16 mouse cellular contexts compared by ENCODE assay signal in genomic region chr1:151118530-151118929, GRCm38 (mm10).
A peak's percentile ranks its signal among the peaks of the same experiment; 100 is the strongest.
DNase-seq lines count a peak whose midpoint lies in the region; ATAC-seq and TF ChIP-seq lines count a peak whose summit lies in the region.
"Had no signal": no experiment of that assay in that cellular context is flagged by ENCODE, and none has a peak within 500 bp of the region (broad histone marks: within the 10 kb centered on the region; RNA-seq: fewer than 3 reads in every experiment).

No protein-coding gene starts in this region.

- TF ChIP-seq CTCF in CH12.LX (conservative IDR thresholded peaks at IDR 0.05 in 1 of 2, IDR thresholded peaks at IDR 0.05 in 1 of 2; ENCODE audit: low read depth in 2 of 2, low read length in 2 of 2) (no peak), MEL (IDR thresholded peaks at IDR 0.05 in 2 of 3, conservative IDR thresholded peaks at IDR 0.05 in 1 of 3; ENCODE audit: control insufficient read depth in 1 of 3, insufficient read depth in 1 of 3, low read depth in 2 of 3, low read length in 3 of 3, poor library complexity in 1 of 3, severe bottlenecking in 1 of 3) (no peak)

- dilution Hi-C loops in CH12.LX (cut with MboI; ENCODE audit: extremely low pct_ligation_motif_present, extremely low pct_unique_long_range_greater_than_20kb, low sequenced_read_pairs): no loop called here

- 0 out of 2 replicates have a peak, but pooled peaks have one; percentile 72 for ATAC-seq in embryonic facial prominence, embryonic 12.5 days (ENCODE audit: insufficient number of reproducible peaks, insufficient read depth, low FRiP score, low TSS enrichment)
- ATAC-seq in limb, embryonic 14.5 days (ENCODE audit: low FRiP score, low read depth): no peak
- ATAC-seq in kidney, embryonic 15.5 days (replicated peaks; ENCODE audit: low FRiP score): no peak
- ATAC-seq: activated CD4-positive, CD25-positive, alpha-beta regulatory T cell, adult 4 months; liver, embryonic 12.5 days; midbrain, embryonic 16.5 days had no signal

- WGBS in embryonic facial prominence, embryonic 12.5 days: 28% methylated on average over 4 of the region's 4 CpGs
- WGBS in limb, embryonic 14.5 days: 13% methylated on average over 4 of the region's 4 CpGs
- 55% methylated on average over 4 of the region's 4 CpGs for WGBS in kidney, embryonic 15.5 days

- TF ChIP-seq EP300 in CH12.LX (IDR thresholded peaks at IDR 0.05; ENCODE audit: low read length) (no peak), MEL (IDR thresholded peaks at IDR 0.05; ENCODE audit: low read depth in 1 of 2, low read length in 2 of 2) (no peak)

- H3K9me3 ChIP-seq in CH12.LX (replicated peaks; ENCODE audit: low read length) (no peaks in the 10 kb centered on the region), MEL (replicated peaks; ENCODE audit: insufficient read depth, low read length) (no peaks in the 10 kb centered on the region)
- no peaks in the 10 kb centered on the region for H3K9me3 ChIP-seq in embryonic facial prominence, embryonic 12.5 days
- no peaks in the 10 kb centered on the region for H3K9me3 ChIP-seq in limb, embryonic 14.5 days (ENCODE audit: control insufficient read depth, low read length)
- no peaks in the 10 kb centered on the region for H3K9me3 ChIP-seq in kidney, embryonic 15.5 days (replicated peaks)
- H3K9me3 ChIP-seq: heart, embryonic 10.5 days; liver, embryonic 12.5 days had no signal

- H3K27ac ChIP-seq in CH12.LX (ENCODE audit: insufficient read depth, low read depth) (no peak overlapping the region), MEL (ENCODE audit: control insufficient read depth, low read depth, low read length) (no peak overlapping the region)
- H3K27ac ChIP-seq in embryonic facial prominence, embryonic 12.5 days: peak overlapping the region; percentile 60
- H3K27ac ChIP-seq in limb, embryonic 14.5 days (replicated peaks; ENCODE audit: low read depth, low read length): no peak overlapping the region
- H3K27ac ChIP-seq in kidney, embryonic 15.5 days: no peak overlapping the region
- H3K27ac ChIP-seq: heart, embryonic 10.5 days; liver, embryonic 12.5 days had no signal

- TF ChIP-seq POLR2A in CH12.LX (IDR thresholded peaks at IDR 0.05; ENCODE audit: low read depth, low read length) (no peak), MEL (IDR thresholded peaks at IDR 0.05; ENCODE audit: control insufficient read depth in 1 of 2, insufficient read depth in 1 of 2, low read depth in 1 of 2, low read length in 2 of 2, poor library complexity in 1 of 2) (no peak)
- TF ChIP-seq POLR2A in limb, embryonic 14.5 days (IDR thresholded peaks at IDR 0.05; ENCODE audit: borderline replicate concordance, extremely low read depth, insufficient read depth, insufficient read length): no peak

- DNase-seq in CH12.LX (ENCODE audit: extremely low read depth): peak; percentile 66
- DNase-seq in MEL (ENCODE audit: low read depth, low spot score): peak; percentile 28
- peak; percentile 50 for DNase-seq in limb, embryonic 14.5 days (ENCODE audit: low spot score)
- DNase-seq in layer of hippocampus, adult 18-20 months (ENCODE audit: low spot score in 2 of 2): no peak
- DNase-seq in adrenal gland, postnatal 4 days (ENCODE audit: low spot score in 2 of 2): no peak
- DNase-seq: adrenal gland, postnatal 14 days; cerebellum, adult 2 months; kidney, adult 9 months; right cerebral cortex, adult 18-20 months; thymus, adult 18-20 months had no signal

- in situ Hi-C loops in CH12.LX (cut with MboI; ENCODE audit: low pct_ligation_motif_present, low pct_unique_long_range_greater_than_20kb, low sequenced_read_pairs): no loop called here

- no peaks in the 10 kb centered on the region for H3K27me3 ChIP-seq in CH12.LX (replicated peaks)
- H3K27me3 ChIP-seq in MEL (ENCODE audit: control insufficient read depth in 1 of 2, insufficient read depth in 2 of 2, low read length in 2 of 2): peaks cover 0 to 2% of the 10 kb centered on the region in 2 experiments; a peak in 2 of 4 replicates
- no peaks in the 10 kb centered on the region for H3K27me3 ChIP-seq in embryonic facial prominence, embryonic 12.5 days
- H3K27me3 ChIP-seq in limb, embryonic 14.5 days (ENCODE audit: control insufficient read depth, insufficient read depth, low read length): no peaks in the 10 kb centered on the region
- no peaks in the 10 kb centered on the region for H3K27me3 ChIP-seq in kidney, embryonic 15.5 days

- peak overlapping the region in 1 of 3 experiments; percentile 23 for H3K4me3 ChIP-seq in CH12.LX (replicated peaks in 1 of 3; ENCODE audit: low read depth in 2 of 3, low read length in 2 of 3, poor library complexity in 1 of 3)
- no peak overlapping the region for H3K4me3 ChIP-seq in MEL (ENCODE audit: control insufficient read depth in 1 of 2, insufficient read depth in 1 of 2, low read depth in 2 of 2, low read length in 2 of 2)
- H3K4me3 ChIP-seq in embryonic facial prominence, embryonic 12.5 days: no peak overlapping the region
- H3K4me3 ChIP-seq in limb, embryonic 14.5 days (replicated peaks; ENCODE audit: low read length): no peak overlapping the region
- H3K4me3 ChIP-seq in kidney, embryonic 15.5 days (replicated peaks): no peak overlapping the region
- H3K4me3 ChIP-seq: heart, embryonic 10.5 days; liver, embryonic 12.5 days had no signal

- no peaks in the 10 kb centered on the region for H3K36me3 ChIP-seq in CH12.LX (replicated peaks in 1 of 2; ENCODE audit: control insufficient read depth in 1 of 2, insufficient read depth in 1 of 2, low read length in 1 of 2)
- H3K36me3 ChIP-seq in MEL (ENCODE audit: control insufficient read depth in 1 of 2, insufficient read depth in 2 of 2, low read length in 2 of 2): no peaks in the 10 kb centered on the region
- H3K36me3 ChIP-seq in embryonic facial prominence, embryonic 12.5 days: no peaks in the 10 kb centered on the region
- no peaks in the 10 kb centered on the region for H3K36me3 ChIP-seq in limb, embryonic 14.5 days (ENCODE audit: control insufficient read depth, insufficient read depth, low read length)
- H3K36me3 ChIP-seq in kidney, embryonic 15.5 days: no peaks in the 10 kb centered on the region
- H3K36me3 ChIP-seq: heart, embryonic 10.5 days; liver, embryonic 12.5 days had no signal

- H3K9ac ChIP-seq in CH12.LX (ENCODE audit: insufficient read depth, low read depth): no peak overlapping the region
- H3K9ac ChIP-seq in MEL (ENCODE audit: control insufficient read depth, low read depth, low read length, poor library complexity, severe bottlenecking): no peak overlapping the region
- H3K9ac ChIP-seq in embryonic facial prominence, embryonic 12.5 days: no peak overlapping the region
- no peak overlapping the region for H3K9ac ChIP-seq in limb, embryonic 14.5 days (ENCODE audit: low read depth, low read length, severe bottlenecking)
- H3K9ac ChIP-seq in kidney, embryonic 15.5 days: no peak overlapping the region
- H3K9ac ChIP-seq: liver, embryonic 12.5 days had no signal

- TF ChIP-seq RAD21 in CH12.LX (IDR thresholded peaks at IDR 0.05; ENCODE audit: low read depth, low read length): no peak
- TF ChIP-seq RAD21 in MEL (IDR thresholded peaks at IDR 0.05; ENCODE audit: low read depth, low read length): no peak

- H3K79me2 ChIP-seq in CH12.LX (replicated peaks; ENCODE audit: control insufficient read depth, extremely low read depth, insufficient read depth, poor library complexity, severe bottlenecking): no peaks in the 10 kb centered on the region
- H3K79me2 ChIP-seq in MEL (ENCODE audit: control insufficient read depth, insufficient read depth, low read length, poor library complexity): no peaks in the 10 kb centered on the region

- peak overlapping the region; percentile 31; the same call in 1 of the 2 replicates for H3K4me2 ChIP-seq in CH12.LX (ENCODE audit: insufficient read depth, low read depth, poor library complexity, severe bottlenecking)
- no peak overlapping the region for H3K4me2 ChIP-seq in embryonic facial prominence, embryonic 12.5 days (replicated peaks)
- no peak overlapping the region for H3K4me2 ChIP-seq in limb, embryonic 14.5 days (replicated peaks; ENCODE audit: low read depth, low read length, severe bottlenecking)
- no peak overlapping the region for H3K4me2 ChIP-seq in kidney, embryonic 15.5 days
- H3K4me2 ChIP-seq: liver, embryonic 12.5 days had no signal

- H3K4me1 ChIP-seq in CH12.LX (ENCODE audit: control insufficient read depth in 1 of 2, insufficient read depth in 2 of 2): peaks cover 6 to 25% of the 10 kb centered on the region in 2 experiments
- no peaks in the 10 kb centered on the region for H3K4me1 ChIP-seq in MEL (ENCODE audit: control insufficient read depth in 1 of 2, insufficient read depth in 2 of 2, low read length in 2 of 2)
- 0 out of 2 replicates have a peak, but pooled peaks cover 4% of the 10 kb centered on the region for H3K4me1 ChIP-seq in embryonic facial prominence, embryonic 12.5 days
- H3K4me1 ChIP-seq in limb, embryonic 14.5 days (ENCODE audit: control insufficient read depth, insufficient read depth, low read length): no peaks in the 10 kb centered on the region
- no peaks in the 10 kb centered on the region for H3K4me1 ChIP-seq in kidney, embryonic 15.5 days

TF ChIP-seq in CH12.LX, 34 proteins besides CTCF, POLR2A, EP300 and RAD21 (continues in another document):
- TF ChIP-seq HCFC1 (IDR thresholded peaks at IDR 0.05; ENCODE audit: low read depth, low read length): no peak
- TF ChIP-seq MAX (IDR thresholded peaks at IDR 0.05; ENCODE audit: low read length): no peak
- 0 out of 2 replicates have a peak, but pooled peaks have one; percentile 7 for TF ChIP-seq IRF4 (IDR thresholded peaks at IDR 0.05; ENCODE audit: low read depth, low read length)
- no peak for TF ChIP-seq ELF1 (IDR thresholded peaks at IDR 0.05; ENCODE audit: low read depth, low read length)
- TF ChIP-seq JUN (IDR thresholded peaks at IDR 0.05; ENCODE audit: insufficient read depth, low read depth, low read length): no peak
- no peak for TF ChIP-seq PAX5 (IDR thresholded peaks at IDR 0.05; ENCODE audit: low read length)
- TF ChIP-seq CHD1 (IDR thresholded peaks at IDR 0.05; ENCODE audit: low read depth, low read length): no peak
- no peak for TF ChIP-seq ZMIZ1 (IDR thresholded peaks at IDR 0.05; ENCODE audit: low read depth, low read length)
- no peak for TF ChIP-seq USF2 (conservative IDR thresholded peaks at IDR 0.05; ENCODE audit: low read depth, low read length)

TF ChIP-seq in MEL, 35 proteins besides CTCF, POLR2A, EP300 and RAD21 (continues in another document):
- TF ChIP-seq NRF1 (IDR thresholded peaks at IDR 0.05; ENCODE audit: insufficient read depth, low read depth, low read length, poor library complexity, severe bottlenecking) (no peak), MEF2A (IDR thresholded peaks at IDR 0.05; ENCODE audit: extremely low read depth, insufficient replicate concordance, low read depth, low read length, poor library complexity, severe bottlenecking) (no peak), JUND (IDR thresholded peaks at IDR 0.05; ENCODE audit: low read depth, low read length) (no peak), ELF1 (IDR thresholded peaks at IDR 0.05; ENCODE audit: low read depth, low read length) (no peak), GABPA (IDR thresholded peaks at IDR 0.05; ENCODE audit: low read depth, low read length) (no peak), MYC (IDR thresholded peaks at IDR 0.05; ENCODE audit: low read depth, low read length) (no peak), ZNF384 (IDR thresholded peaks at IDR 0.05; ENCODE audit: low read depth, low read length) (no peak), MXI1 (IDR thresholded peaks at IDR 0.05; ENCODE audit: low read depth, low read length) (no peak), MYB (IDR thresholded peaks at IDR 0.05; ENCODE audit: low read depth, low read length) (no peak)

Comparison
In these comparisons a context has a peak if more than half of its experiments do, and no peak if none do; other contexts are left out.
1. DNase-seq: peak in CH12.LX (single experiment), MEL (single experiment) and limb, embryonic 14.5 days (single experiment); none in layer of hippocampus, adult 18-20 months (0 of 2) and adrenal gland, postnatal 4 days (0 of 2).
2. Of the 35 proteins assayed by ChIP-seq in both MEL and CH12.LX: peak only in MEL: none; only in CH12.LX: ETS1 and MYC; in both: none; in neither: 33.